Mouse (Mus musculus): ENCODE measurements at regions not wholly inside any gene's neighbourhood (a gene's known extent, or its start where the extent isn't known, plus 50 kb on each side); places are given as distances from the start of the nearest gene placed in this dataset.

DNA sequence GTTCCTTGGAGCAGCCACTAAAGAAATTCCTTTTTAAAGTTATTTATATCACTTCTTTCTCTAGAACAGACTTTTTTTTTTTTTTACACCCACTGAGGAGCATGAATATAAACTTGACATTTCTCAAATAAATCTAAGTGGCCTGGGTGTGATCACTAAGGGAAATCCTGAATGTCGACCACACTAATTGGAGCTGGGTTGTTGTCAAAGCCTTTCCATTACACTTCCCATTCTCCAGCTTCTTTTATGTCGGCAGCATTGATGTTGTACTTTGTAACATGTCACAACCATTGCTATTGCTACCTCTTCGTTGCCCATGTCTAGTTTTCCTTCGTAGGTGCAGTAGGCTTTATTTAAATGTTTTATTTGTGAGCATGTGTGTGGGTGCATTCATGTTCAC lies 77.1 kb upstream of the Phactr1 start:
- 76% methylated on average over 4 of the region's 4 CpGs for WGBS
- H3K36me3 ChIP-seq: no peaks in the 10 kb centered on the region
- no peak overlapping the region for H3K4me2 ChIP-seq (replicated peaks)
- no peaks in the 10 kb centered on the region for H3K4me1 ChIP-seq
- H3K9ac ChIP-seq: no peak overlapping the region
- 0 out of 2 replicates have a peak, but pooled peaks cover 9% of the 10 kb centered on the region for H3K27me3 ChIP-seq
- no peak overlapping the region for H3K4me3 ChIP-seq
- H3K9me3 ChIP-seq: no peaks in the 10 kb centered on the region
- no peak overlapping the region for H3K27ac ChIP-seq
- ATAC-seq (ENCODE audit: low FRiP score, low read depth): no peak

DNA sequence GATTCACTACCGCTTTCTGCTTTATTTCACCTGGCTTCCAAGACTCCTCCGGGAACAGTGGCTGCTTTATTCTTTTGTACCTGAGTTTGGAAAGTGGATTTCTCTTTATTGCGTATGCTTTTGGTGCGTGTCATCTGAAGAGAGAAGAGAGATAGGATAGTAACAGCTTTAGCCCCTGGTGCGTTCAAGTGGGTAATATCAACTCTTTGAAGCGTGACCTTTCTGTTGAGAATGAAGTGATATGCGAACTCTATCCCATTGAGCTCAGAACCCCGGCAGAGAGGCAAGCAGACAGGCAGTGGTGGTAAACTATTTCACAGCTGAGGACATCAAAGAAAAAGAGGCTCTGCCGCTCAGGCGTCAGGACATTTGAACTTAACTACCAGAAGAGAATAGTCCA lies 72.7 kb upstream of the Phactr1 start:
- Histone ChIP-seq H3K4me1 (no peaks in the 10 kb centered on the region), H3K9me3 (no peaks in the 10 kb centered on the region), H3K4me2 (replicated peaks) (no peak overlapping the region), H3K36me3 (no peaks in the 10 kb centered on the region), H3K4me3 (no peak overlapping the region), H3K9ac (no peak overlapping the region), H3K27me3 (0 out of 2 replicates have a peak, but pooled peaks cover 9% of the 10 kb centered on the region), H3K27ac (no peak overlapping the region)
- 38% methylated on average over 10 of the region's 10 CpGs for WGBS
- ATAC-seq (ENCODE audit: low FRiP score, low read depth): no peak

DNA sequence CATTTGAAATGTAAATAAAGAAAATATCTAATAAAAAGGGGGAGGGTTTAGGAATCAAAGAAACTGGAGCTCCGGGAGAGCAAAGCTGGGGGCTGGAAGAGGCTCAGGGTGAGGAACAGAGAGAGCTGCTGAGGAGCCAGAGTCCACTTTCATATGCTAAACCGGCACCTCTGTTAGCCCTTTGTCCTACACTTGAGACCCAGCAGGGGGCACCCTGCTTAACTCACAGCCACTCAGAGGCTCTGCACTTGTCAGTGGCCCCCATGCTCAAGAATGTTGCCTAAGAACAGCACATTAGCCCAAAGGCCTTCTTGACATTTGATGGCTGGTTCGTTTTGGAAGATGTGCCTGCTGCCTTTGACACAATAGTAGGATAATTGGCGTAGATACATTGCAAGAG lies 71.5 kb upstream of the Phactr1 start:
- 35% methylated on average over 4 of the region's 4 CpGs for WGBS
- no peak overlapping the region for H3K9ac ChIP-seq
- H3K4me3 ChIP-seq: no peak overlapping the region
- no peak overlapping the region for H3K4me2 ChIP-seq (replicated peaks)
- H3K4me1 ChIP-seq: no peaks in the 10 kb centered on the region
- no peaks in the 10 kb centered on the region for H3K36me3 ChIP-seq
- no peaks in the 10 kb centered on the region for H3K9me3 ChIP-seq
- 0 out of 2 replicates have a peak, but pooled peaks cover 9% of the 10 kb centered on the region for H3K27me3 ChIP-seq
- no peak overlapping the region for H3K27ac ChIP-seq
- ATAC-seq (ENCODE audit: low FRiP score, low read depth): no peak

DNA sequence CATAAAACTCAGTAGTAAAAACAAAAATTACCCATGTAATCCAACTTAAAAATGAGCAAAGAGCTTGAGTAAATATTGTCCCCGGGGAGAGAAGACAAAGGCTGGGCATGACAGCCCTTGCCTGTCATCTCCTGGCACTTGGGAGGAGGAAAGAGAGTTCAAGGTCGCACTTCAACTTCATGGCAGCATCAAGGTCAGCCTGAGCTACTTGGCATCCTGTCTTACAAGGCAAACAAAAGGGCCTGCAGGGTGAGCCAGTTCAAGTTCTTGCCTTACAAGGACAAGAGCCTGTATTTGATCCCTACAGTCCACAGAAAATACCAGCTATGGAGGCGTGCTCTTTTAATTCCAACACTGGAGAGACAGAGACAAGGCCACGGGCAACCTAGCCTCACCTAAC lies 67.1 kb upstream of the Phactr1 start:
- Histone ChIP-seq H3K4me1 (no peaks in the 10 kb centered on the region), H3K4me3 (no peak overlapping the region), H3K36me3 (no peaks in the 10 kb centered on the region), H3K9ac (no peak overlapping the region), H3K27me3 (no peaks in the 10 kb centered on the region), H3K4me2 (replicated peaks) (no peak overlapping the region), H3K27ac (no peak overlapping the region), H3K9me3 (no peaks in the 10 kb centered on the region)
- no peak for ATAC-seq (ENCODE audit: low FRiP score, low read depth)
- WGBS: 81% methylated on average over 4 of the region's 4 CpGs

DNA sequence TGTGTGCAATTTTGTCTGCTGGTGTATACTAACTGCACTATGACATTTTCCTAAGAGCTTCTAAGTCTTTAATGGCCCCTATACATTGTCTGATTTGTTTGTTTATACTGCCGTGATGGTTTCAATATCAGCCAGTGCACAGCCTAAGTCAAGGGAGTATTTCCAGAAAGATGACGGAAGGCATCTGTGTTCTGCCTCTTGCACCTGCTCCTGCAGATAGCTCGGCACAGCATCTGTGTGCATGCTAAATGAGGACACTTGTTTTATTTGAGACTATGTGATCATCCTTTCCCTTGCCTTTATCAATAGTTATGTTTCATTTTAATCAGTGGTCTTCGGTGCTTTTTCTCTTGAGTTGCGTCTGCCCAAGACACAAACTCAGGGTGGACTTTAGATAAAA lies 64.6 kb upstream of the Phactr1 start:
- H3K27me3 ChIP-seq: no peaks in the 10 kb centered on the region
- no peaks in the 10 kb centered on the region for H3K36me3 ChIP-seq
- H3K4me2 ChIP-seq (replicated peaks): no peak overlapping the region
- H3K4me3 ChIP-seq: no peak overlapping the region
- H3K9ac ChIP-seq: no peak overlapping the region
- H3K27ac ChIP-seq: no peak overlapping the region
- no peak for ATAC-seq (ENCODE audit: low FRiP score, low read depth)
- H3K4me1 ChIP-seq: no peaks in the 10 kb centered on the region
- 92% methylated on average over 5 of the region's 5 CpGs for WGBS
- H3K9me3 ChIP-seq: no peaks in the 10 kb centered on the region

- Histone ChIP-seq H3K4me3 (no peak overlapping the region), H3K9ac (no peak overlapping the region), H3K27me3 (no peaks in the 10 kb centered on the region), H3K27ac (no peak overlapping the region), H3K4me2 (replicated peaks) (no peak overlapping the region), H3K9me3 (no peaks in the 10 kb centered on the region), H3K4me1 (no peaks in the 10 kb centered on the region), H3K36me3 (no peaks in the 10 kb centered on the region)
- no peak for ATAC-seq (ENCODE audit: low FRiP score, low read depth)
- WGBS: 79% methylated on average over 6 of the region's 6 CpGs
These were observed 63.2 kb upstream of the Phactr1 start for GRCm38 (mm10) chr13:42617225-42617624.

DNA sequence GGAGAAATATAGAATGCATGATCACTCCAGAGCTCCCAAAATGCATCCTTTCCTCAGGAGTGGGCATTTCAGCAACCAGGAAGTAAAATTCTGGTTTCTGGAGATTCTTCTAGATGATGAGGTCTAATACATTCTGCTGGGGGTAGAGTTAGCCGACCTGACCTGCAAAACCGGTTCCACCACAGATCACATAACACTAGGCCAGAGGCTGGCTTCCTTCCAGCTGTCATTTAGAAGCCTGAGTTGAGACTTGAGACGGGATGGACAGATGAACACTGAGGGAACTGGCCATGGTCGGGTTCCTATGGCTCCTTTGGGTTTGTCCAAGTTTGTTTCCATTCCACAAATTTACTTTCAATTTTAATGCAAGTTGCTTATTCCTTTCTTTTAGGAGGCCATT lies 62.6 kb upstream of the Phactr1 start:
- Histone ChIP-seq H3K4me3 (no peak overlapping the region), H3K27ac (no peak overlapping the region), H3K36me3 (no peaks in the 10 kb centered on the region), H3K27me3 (no peaks in the 10 kb centered on the region), H3K4me1 (no peaks in the 10 kb centered on the region), H3K4me2 (replicated peaks) (no peak overlapping the region), H3K9ac (no peak overlapping the region), H3K9me3 (no peaks in the 10 kb centered on the region)
- no peak for ATAC-seq (ENCODE audit: low FRiP score, low read depth)
- 50% methylated on average over 4 of the region's 4 CpGs for WGBS

DNA sequence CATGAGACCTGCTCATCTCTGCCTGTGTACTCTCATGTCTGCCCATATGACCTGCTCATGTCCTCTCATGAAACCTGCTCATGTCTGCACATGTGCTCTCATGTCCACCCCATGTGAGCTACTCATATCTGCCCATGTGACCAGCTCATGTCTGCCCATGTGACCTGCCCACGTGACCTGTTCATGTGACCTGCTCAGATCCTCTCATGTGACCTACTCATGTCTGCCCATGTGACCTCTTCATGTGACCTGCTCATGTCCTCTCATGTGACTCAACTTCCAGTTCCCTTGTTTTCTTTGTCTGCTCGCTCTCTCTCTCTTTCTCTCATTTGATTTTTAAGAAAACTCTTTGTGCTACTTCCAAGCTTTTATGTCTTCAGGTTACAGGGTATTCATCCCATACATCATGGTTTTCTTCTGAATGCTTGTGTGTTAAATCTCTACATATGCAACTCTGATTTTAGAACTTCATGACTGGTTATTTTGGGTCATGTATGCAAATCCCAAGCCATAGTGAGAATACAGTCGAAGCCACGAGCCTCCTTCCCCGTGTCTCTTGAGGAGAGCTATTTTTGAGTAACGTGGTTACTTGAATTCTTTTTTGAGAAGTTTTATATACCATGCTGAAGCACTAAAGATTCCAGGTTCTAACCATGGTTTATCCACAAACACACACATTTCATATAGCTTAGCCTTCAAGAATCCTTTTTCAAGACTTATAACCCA lies 60.7 kb upstream of the Phactr1 start:
- no peak for ATAC-seq (ENCODE audit: low FRiP score, low read depth)
- H3K9me3 ChIP-seq: no peaks in the 10 kb centered on the region
- no peak overlapping the region for H3K4me2 ChIP-seq (replicated peaks)
- no peaks in the 10 kb centered on the region for H3K4me1 ChIP-seq
- no peak overlapping the region for H3K4me3 ChIP-seq
- H3K9ac ChIP-seq: no peak overlapping the region
- WGBS: 91% methylated on average over 6 of the region's 6 CpGs
- H3K27ac ChIP-seq: no peak overlapping the region
- H3K36me3 ChIP-seq: no peaks in the 10 kb centered on the region
- no peaks in the 10 kb centered on the region for H3K27me3 ChIP-seq

DNA sequence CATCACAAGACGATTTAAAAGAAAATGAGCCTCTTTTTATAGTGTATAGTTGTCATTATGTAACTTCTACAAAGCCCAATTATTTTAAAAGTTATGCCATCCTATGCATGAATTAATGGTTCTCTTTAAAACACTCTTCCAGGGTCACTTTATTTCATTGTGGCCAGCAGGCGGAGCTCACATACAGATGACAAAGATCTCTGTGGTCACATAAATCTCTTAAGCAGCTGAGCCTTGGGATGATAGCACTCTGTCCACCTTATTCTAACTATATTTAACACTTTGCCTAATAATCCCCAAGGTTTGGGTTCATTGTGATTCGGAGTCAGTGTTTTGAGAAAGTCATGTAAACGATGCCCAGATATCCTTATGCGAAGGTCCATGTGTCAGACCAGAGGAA lies 56.9 kb upstream of the Phactr1 start:
- H3K4me3 ChIP-seq: no peak overlapping the region
- H3K36me3 ChIP-seq: no peaks in the 10 kb centered on the region
- no peak overlapping the region for H3K4me2 ChIP-seq (replicated peaks)
- H3K4me1 ChIP-seq: no peaks in the 10 kb centered on the region
- no peaks in the 10 kb centered on the region for H3K27me3 ChIP-seq
- H3K9ac ChIP-seq: no peak overlapping the region
- WGBS: 49% methylated on average over 5 of the region's 5 CpGs
- H3K9me3 ChIP-seq: no peaks in the 10 kb centered on the region
- no peak for ATAC-seq (ENCODE audit: low FRiP score, low read depth)
- no peak overlapping the region for H3K27ac ChIP-seq

All from limb, embryonic 13.5 days (tissue).